Mouse (Mus musculus) forebrain, embryonic 15.5 days (tissue): ENCODE measurements around the gene Pla2g15. TPM values are rescaled to one million over a fixed set of nuclear protein-coding genes. Genes with fewer than 3 reads are reported as not detected.
A peak's percentile ranks its signal among the peaks of the same experiment; 100 is the strongest.

Experiments
- ATAC-seq: fragments of 200-750 bp; cut with Nextera tagmentation; replicated peaks from 2 replicates; pipeline ENCODE4 v1.8.0; 2017; ENCODE audit warnings: mild to moderate bottlenecking, moderate TSS enrichment, moderate library complexity
- H3K27ac ChIP-seq: fragments of 300-500 bp; sonication (generic); replicated peaks from 2 replicates; pipeline ENCODE4 v1.5.1; 2015; ENCODE audit warnings: mild to moderate bottlenecking, inconsistent platforms
- H3K27me3 ChIP-seq: fragments of 300-500 bp; sonication (generic); 2 replicates; pipeline ENCODE4 v1.6.1; 2015; ENCODE audit warnings: inconsistent platforms
- H3K36me3 ChIP-seq: fragments of 300-500 bp; sonication (generic); 2 replicates; pipeline ENCODE4 v1.6.1; 2015; ENCODE audit warnings: mild to moderate bottlenecking, inconsistent platforms
- H3K4me1 ChIP-seq: fragments of 300-500 bp; sonication (generic); 2 replicates; pipeline ENCODE4 v1.6.1; 2015; ENCODE audit warnings: inconsistent platforms
- H3K4me2 ChIP-seq: fragments of 300-500 bp; sonication (generic); replicated peaks from 2 replicates; pipeline ENCODE4 v1.6.1; 2015; ENCODE audit warnings: mild to moderate bottlenecking, inconsistent platforms
- H3K4me3 ChIP-seq: fragments of 300-500 bp; sonication (generic); 2 replicates; pipeline ENCODE4 v1.5.1; 2015; ENCODE audit warnings: mild to moderate bottlenecking, inconsistent platforms
- H3K9ac ChIP-seq: fragments of 300-500 bp; sonication (generic); replicated peaks from 2 replicates; pipeline ENCODE4 v1.6.1; 2015; ENCODE audit warnings: mild to moderate bottlenecking, inconsistent platforms
- H3K9me3 ChIP-seq: fragments of 300-500 bp; sonication (generic); 2 replicates; pipeline ENCODE4 v1.6.1; 2016; ENCODE audit warnings: inconsistent platforms
- WGBS: fragments of 180-500 bp; shearing (Covaris S2); methylation state at CpG from one replicate; pipeline ENCODE4 v1.1.7; 2015; ENCODE audit warnings: mixed read lengths; 5-methylcytosine and 5-hydroxymethylcytosine counted together
- polyA plus RNA-seq: library from polyadenylated mRNA; unstranded; fragments of >200 nt; fragmentation: Nextera tagmentation; extraction: Ambion mirVana; gene quantifications from 2 replicates; pipeline ENCODE4 v1.2.1, GENCODE M21; 2015

The Pla2g15 gene
- polyA plus RNA-seq, 1 experiment from 2014 or later, result 20.1 TPM

DNA sequence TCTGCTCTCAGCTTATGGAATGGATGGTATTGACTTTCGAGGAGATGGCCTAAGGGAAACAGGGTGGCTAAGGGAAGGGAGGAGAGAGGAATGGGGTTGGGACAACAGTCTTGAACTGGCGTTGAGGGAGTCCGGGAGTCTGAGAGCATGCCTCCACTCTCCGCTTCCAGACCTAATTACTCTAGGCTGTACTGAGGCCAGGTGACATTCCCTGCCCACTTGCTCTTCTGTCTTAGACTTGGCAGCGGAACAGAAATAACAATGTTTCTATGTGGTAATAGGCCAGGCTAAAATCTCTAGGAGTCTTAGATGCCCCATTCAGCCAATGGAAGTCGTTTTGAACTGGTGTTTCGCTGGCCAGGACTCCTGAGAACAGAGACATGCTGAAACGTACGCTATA, 842 bp downstream of the Pla2g15 start:
- peak overlapping the region; percentile 90 for H3K4me3 ChIP-seq
- H3K27me3 ChIP-seq, result no peaks in the 10 kb centered on the region
- H3K9ac ChIP-seq, result peak overlapping the region; percentile 89; the same call in 1 of the 2 replicates
- peaks cover 12% of the 10 kb centered on the region; the same call in 1 of the 2 replicates for H3K36me3 ChIP-seq
- H3K9me3 ChIP-seq, result no peaks in the 10 kb centered on the region
- no peak for ATAC-seq
- no peak overlapping the region for H3K27ac ChIP-seq
- H3K4me1 ChIP-seq, result peaks cover 19% of the 10 kb centered on the region
- H3K4me2 ChIP-seq, result peak overlapping the region; percentile 83
- 73% methylated on average over 9 of the region's 9 CpGs for WGBS

DNA sequence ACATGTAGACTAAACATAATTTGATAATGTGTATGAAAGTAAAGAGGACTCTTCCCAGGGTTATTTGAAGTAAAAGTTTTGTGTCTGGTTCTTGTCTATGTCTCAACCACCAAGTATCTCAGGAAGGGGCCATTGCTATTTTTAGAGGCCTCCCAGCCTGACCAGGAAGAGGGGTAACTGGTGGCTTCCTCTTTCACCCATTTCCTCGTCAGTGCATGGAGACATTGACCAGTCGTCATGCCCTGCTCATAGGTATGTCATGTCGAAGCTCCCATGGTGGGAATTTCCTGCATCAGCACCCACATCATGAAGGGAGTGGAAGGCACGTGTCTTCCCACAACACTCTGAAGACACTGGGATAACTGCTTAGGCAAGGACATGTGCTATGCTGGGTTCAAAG, 2.7 kb downstream of the Pla2g15 start:
- Histone ChIP-seq H3K4me2 (no peak overlapping the region), H3K9me3 (no peaks in the 10 kb centered on the region), H3K4me1 (peaks cover 19% of the 10 kb centered on the region), H3K4me3 (no peak overlapping the region), H3K36me3 (peaks cover 22% of the 10 kb centered on the region; the same call in 1 of the 2 replicates), H3K27ac (no peak overlapping the region), H3K27me3 (no peaks in the 10 kb centered on the region), H3K9ac (no peak overlapping the region)
- 91% methylated on average over 4 of the region's 4 CpGs for WGBS
- no peak for ATAC-seq

DNA sequence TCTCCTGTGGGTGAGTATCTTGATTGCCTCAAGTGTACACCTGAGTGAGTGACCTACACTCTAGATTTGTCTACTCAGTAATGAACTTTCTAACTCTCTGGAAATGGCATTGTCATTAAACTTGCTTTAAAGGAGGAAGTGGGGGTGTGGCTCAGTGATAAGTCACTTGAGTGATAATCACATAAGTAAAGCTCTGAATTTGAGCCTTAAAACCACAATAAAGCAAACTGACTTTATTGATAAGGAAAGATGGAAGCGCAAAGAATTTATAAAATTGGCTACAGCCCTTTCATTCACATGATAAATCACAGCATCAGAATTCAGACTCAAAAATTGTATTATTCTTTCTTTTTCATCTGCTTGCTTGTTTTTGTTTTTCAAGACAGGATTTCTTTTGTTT, 7.2 kb downstream of the Pla2g15 start:
- H3K27me3 ChIP-seq, result no peaks in the 10 kb centered on the region
- H3K4me2 ChIP-seq, result no peak overlapping the region
- 100% methylated on average over 1 of the region's 1 CpGs for WGBS
- H3K27ac ChIP-seq, result no peak overlapping the region
- H3K4me3 ChIP-seq, result no peak overlapping the region
- H3K36me3 ChIP-seq, result peaks cover 44% of the 10 kb centered on the region
- no peaks in the 10 kb centered on the region for H3K4me1 ChIP-seq
- H3K9me3 ChIP-seq, result no peaks in the 10 kb centered on the region
- no peak for ATAC-seq
- no peak overlapping the region for H3K9ac ChIP-seq

DNA sequence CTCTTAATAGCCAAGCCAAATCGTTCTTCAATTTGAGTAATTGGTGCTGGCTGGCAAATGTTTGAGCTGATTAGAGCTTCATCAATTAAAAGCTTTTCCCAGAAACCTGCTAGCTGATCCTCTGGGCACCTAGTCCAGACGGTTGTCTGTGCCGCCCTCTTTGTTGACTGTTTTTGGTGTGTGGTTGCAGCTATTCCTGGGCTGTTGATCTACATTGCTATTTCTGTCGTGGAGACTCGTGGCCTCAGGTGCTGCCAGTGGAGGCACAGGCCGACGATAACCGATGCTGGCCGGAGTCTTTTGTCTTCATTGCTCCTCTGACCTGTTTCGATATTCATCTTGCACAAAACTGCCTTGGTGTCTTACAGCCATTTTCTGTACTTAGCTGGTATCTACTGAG, 8.2 kb downstream of the Pla2g15 start:
- 89% methylated on average over 10 of the region's 10 CpGs for WGBS
- no peak overlapping the region for H3K4me2 ChIP-seq
- H3K27ac ChIP-seq, result no peak overlapping the region
- ATAC-seq, result no peak
- no peak overlapping the region for H3K9ac ChIP-seq
- peaks cover 54% of the 10 kb centered on the region for H3K36me3 ChIP-seq
- H3K4me1 ChIP-seq, result no peaks in the 10 kb centered on the region
- H3K27me3 ChIP-seq, result no peaks in the 10 kb centered on the region
- H3K4me3 ChIP-seq, result no peak overlapping the region
- H3K9me3 ChIP-seq, result no peaks in the 10 kb centered on the region

DNA sequence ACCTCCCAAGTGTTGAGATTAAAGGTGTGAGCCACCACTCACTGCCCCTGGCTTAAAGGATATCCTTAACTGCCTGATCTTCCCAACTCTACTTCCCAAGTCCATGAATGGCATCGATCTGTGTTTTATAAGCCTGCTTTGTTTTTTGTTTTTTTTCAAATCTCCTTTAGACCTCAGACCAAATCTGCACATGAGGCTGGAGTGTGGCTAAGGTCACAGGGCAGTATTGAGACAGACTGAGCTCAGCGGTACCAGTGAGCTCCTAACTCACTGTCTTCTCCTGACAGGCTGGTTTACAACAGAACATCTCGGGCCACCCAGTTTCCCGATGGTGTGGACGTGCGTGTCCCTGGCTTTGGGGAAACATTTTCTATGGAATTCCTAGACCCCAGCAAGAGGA, 9.7 kb downstream of the Pla2g15 start:
- H3K4me2 ChIP-seq, result no peak overlapping the region
- no peak for ATAC-seq
- no peak overlapping the region for H3K9ac ChIP-seq
- no peaks in the 10 kb centered on the region for H3K4me1 ChIP-seq
- no peak overlapping the region for H3K27ac ChIP-seq
- H3K4me3 ChIP-seq, result no peak overlapping the region
- WGBS, result 92% methylated on average over 6 of the region's 6 CpGs
- H3K36me3 ChIP-seq, result peaks cover 60% of the 10 kb centered on the region
- H3K27me3 ChIP-seq, result no peaks in the 10 kb centered on the region
- no peaks in the 10 kb centered on the region for H3K9me3 ChIP-seq

DNA sequence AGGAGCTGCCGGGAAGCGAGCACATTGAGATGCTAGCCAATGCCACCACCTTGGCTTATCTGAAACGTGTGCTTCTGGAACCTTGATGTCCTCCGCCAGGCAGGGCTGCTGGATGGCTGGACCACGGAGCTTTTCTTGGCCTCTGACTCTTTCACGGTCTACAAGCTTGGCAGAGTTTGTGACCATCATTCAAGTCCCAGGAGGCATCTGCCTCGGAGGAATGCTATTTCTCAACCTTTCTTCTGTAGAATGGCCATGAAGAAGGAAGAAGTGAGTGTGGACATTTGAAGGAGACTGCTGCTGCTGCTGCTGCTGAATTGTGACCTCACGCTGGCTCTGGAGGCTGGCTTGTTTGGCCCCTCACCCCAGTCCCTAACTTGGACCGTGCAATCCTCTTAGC, 13.1 kb downstream of the Pla2g15 start:
- H3K9ac ChIP-seq, result no peak overlapping the region
- no peak overlapping the region for H3K4me2 ChIP-seq
- ATAC-seq, result no peak
- no peak overlapping the region for H3K4me3 ChIP-seq
- no peak overlapping the region for H3K27ac ChIP-seq
- H3K4me1 ChIP-seq, result peaks cover 7% of the 10 kb centered on the region
- 90% methylated on average over 9 of the region's 9 CpGs for WGBS
- H3K36me3 ChIP-seq, result peaks cover 43% of the 10 kb centered on the region
- H3K9me3 ChIP-seq, result no peaks in the 10 kb centered on the region
- H3K27me3 ChIP-seq, result no peaks in the 10 kb centered on the region

DNA sequence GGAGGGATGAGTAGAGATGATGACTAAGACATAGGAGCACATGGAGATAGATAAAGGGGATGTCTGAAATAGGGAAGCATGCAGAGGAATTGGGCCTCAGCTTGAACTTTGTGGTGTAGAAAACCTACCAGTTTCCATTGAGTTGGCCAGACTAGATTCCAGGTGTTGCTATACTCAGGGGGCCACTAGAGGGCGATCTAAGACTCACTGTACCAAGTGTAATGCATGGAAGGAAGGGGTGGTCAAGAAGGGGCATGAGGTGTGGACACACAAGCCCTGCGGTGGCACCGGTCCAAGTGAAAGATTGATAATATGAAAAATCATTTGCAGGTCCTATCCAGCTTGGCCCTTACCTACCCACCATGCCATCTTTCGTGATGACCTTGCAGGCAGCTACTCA, 15.3 kb downstream of the Pla2g15 start:
- H3K27ac ChIP-seq, result no peak overlapping the region
- 50% methylated on average over 4 of the region's 4 CpGs for WGBS
- no peak overlapping the region for H3K4me3 ChIP-seq
- no peaks in the 10 kb centered on the region for H3K9me3 ChIP-seq
- H3K4me1 ChIP-seq, result peaks cover 17% of the 10 kb centered on the region
- H3K9ac ChIP-seq, result no peak overlapping the region
- no peaks in the 10 kb centered on the region for H3K27me3 ChIP-seq
- no peak for ATAC-seq
- no peak overlapping the region for H3K4me2 ChIP-seq
- peaks cover 37% of the 10 kb centered on the region for H3K36me3 ChIP-seq

DNA sequence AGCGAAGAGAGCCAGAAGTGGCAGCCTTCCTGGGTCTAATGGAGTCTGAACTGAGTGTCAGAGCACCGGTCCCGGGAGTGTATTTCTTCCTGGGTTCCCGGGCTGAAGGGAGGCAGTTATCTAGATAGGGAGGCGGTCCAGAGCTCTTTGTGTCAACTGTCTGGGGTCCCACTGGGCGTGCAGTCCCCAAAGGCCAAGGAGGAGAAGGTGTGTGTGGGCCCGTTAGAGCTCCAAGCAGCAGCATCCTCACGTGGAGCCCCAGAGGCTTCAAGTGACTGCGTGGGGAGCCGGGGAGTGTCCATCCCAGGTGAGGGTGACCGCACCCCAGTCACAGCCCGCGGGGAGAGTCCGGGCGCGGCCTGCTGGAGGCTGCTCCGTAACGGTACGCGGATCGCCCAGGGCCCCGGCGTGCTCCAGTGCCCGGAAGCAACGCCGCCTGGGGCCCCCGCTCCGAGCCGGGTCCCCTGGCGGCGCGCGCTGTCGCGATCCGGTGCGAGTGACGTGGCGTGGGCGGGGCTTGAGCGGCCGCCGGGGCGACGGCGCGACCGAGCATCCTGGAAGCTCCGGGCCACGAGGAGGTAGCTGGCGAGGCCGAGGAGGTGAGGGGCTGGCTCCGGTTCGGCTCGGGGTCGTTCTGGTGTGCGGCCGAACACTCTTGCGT, 18.3 kb downstream of the Pla2g15 start, which contains the start of gene Slc7a6:
Slc7a6 (plus strand) TSS at position 502 of the 661 bp plus-strand sequence.
- Histone ChIP-seq H3K27ac (peak within 1 kb of the TSS; percentile 95), H3K4me2 (peak within 1 kb of the TSS; percentile 95), H3K27me3 (no peaks in the 10 kb centered on the region), H3K9ac (peak within 1 kb of the TSS; percentile 94), H3K36me3 (peaks cover 13% of the 10 kb centered on the region), H3K4me1 (peaks cover 18% of the 10 kb centered on the region), H3K9me3 (no peaks in the 10 kb centered on the region), H3K4me3 (peak within 1 kb of the TSS; percentile 97)
- WGBS, result 0% methylated on average over 59 of the region's 59 CpGs
- ATAC-seq, result peak; percentile 91

DNA sequence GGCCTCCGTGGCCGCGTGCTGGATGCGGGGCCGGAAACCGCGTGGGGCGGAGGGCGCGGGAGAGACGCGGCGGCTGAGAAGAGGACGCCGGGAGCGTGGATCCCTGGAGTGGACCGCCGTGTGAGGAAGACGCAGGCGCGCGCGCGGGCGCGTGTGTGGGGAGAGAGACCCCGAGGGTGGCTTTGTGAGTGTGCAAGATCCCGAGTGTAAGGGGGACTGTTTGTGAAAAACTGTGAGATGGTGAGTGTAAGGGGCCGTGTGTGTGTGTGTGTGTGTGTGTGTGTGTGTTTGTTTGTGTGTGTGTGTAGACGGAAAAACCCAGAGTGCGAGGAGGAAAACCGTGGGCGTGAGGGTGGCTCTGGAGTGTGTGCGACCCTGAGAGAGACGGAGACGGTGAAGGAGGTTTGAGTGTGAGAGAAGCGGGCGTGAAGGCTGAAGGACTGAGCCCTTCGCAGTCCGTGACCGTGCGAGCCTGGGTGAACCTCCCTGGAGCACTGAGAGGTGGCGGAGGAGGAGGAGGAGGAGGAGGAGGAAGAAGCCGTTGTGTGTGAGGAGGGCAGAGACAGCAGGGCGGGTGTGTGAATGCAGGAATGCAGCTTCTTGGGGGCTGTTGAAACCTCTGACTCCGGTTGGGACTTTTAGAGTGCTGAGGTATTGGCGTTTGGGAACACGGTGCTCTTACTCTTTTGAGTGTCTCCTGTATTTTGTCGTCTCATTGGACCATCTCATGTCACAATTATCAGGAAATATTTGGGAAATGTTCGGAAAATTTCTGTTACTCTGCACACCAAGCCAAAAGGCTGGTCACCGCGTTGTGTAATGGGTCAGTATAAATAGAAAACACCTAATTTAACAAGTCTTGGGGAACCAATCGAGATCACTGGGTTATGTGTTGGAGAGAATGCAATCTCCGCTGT, 19.1 kb downstream of the Pla2g15 start:
- peak overlapping the region; percentile 97 for H3K4me3 ChIP-seq
- WGBS, result 2% methylated on average over 54 of the region's 54 CpGs
- ATAC-seq, result peak; percentile 81

DNA sequence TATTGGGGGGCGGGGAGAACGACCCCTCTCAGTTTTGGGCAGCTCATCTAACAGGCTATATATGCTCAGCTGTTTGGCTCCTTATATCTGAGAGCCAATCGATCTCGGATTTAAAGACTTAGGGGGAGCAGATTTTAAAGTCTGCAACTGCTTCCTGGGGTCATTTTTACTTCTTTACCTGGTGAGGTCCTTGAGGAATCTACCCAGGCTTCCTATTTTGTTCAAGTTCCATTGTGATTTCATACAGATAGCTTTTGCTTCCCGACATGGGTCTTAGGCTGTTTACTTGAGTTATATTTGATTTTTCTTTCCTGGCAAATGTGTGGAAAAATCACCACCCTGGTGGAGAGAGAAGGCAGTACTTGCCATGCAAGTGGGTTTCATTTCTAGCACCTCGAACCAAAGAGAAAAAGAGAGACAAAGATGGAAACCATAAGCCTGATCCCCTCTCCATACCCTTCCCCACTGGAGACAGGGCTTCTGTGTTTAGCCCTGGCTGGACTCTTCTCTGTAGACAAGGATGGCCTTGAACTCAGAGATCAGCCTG, 19.8 kb downstream of the Pla2g15 start:
- H3K9me3 ChIP-seq, result no peaks in the 10 kb centered on the region

More for the DNA sequence above, 19.1 kb downstream of the Pla2g15 start:
- H3K4me1 ChIP-seq, result peaks cover 18% of the 10 kb centered on the region
- H3K9ac ChIP-seq, result peak overlapping the region; percentile 94
- peak overlapping the region; percentile 95 for H3K4me2 ChIP-seq
- H3K27ac ChIP-seq, result peak overlapping the region; percentile 95
- H3K36me3 ChIP-seq, result 0 out of 2 replicates have a peak, but pooled peaks cover 5% of the 10 kb centered on the region
- H3K9me3 ChIP-seq, result no peaks in the 10 kb centered on the region
- no peaks in the 10 kb centered on the region for H3K27me3 ChIP-seq

DNA sequence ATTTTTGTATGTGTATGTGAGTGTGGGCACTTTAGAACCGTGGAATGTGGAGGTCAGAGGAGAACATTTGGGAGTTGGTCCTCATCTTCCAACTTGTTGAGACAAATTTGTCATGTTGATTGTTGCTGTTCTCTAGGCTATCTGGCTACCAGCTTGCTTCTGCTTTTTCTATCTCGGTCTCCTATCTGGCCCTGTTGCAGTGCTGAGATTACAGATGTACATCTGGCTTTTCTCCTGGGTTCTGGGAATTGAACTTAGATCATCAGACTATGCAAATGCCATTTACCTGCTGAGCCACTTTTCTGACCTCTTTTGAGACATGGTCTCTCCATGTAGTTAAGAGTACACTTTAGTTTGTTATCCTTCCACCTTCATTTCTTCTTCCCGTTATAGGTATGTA, 23.4 kb downstream of the Pla2g15 start:
- no peak overlapping the region for H3K27ac ChIP-seq
- H3K9me3 ChIP-seq, result no peaks in the 10 kb centered on the region
- 92% methylated on average over 3 of the region's 3 CpGs for WGBS
- H3K36me3 ChIP-seq, result no peaks in the 10 kb centered on the region
- no peak overlapping the region for H3K4me3 ChIP-seq
- no peak overlapping the region for H3K9ac ChIP-seq
- no peaks in the 10 kb centered on the region for H3K27me3 ChIP-seq
- H3K4me2 ChIP-seq, result no peak overlapping the region
- ATAC-seq, result no peak
- H3K4me1 ChIP-seq, result peaks cover 21% of the 10 kb centered on the region

More for the DNA sequence above, 19.8 kb downstream of the Pla2g15 start:
- no peak for ATAC-seq
- Histone ChIP-seq H3K9ac (peak overlapping the region; percentile 94), H3K4me3 (peak overlapping the region; percentile 97), H3K36me3 (0 out of 2 replicates have a peak, but pooled peaks cover 2% of the 10 kb centered on the region), H3K4me2 (peak overlapping the region; percentile 95), H3K27ac (peak overlapping the region; percentile 95; the same call in 1 of the 2 replicates), H3K27me3 (no peaks in the 10 kb centered on the region), H3K4me1 (peaks cover 18% of the 10 kb centered on the region)
- WGBS, result 31% methylated on average over 6 of the region's 6 CpGs

DNA sequence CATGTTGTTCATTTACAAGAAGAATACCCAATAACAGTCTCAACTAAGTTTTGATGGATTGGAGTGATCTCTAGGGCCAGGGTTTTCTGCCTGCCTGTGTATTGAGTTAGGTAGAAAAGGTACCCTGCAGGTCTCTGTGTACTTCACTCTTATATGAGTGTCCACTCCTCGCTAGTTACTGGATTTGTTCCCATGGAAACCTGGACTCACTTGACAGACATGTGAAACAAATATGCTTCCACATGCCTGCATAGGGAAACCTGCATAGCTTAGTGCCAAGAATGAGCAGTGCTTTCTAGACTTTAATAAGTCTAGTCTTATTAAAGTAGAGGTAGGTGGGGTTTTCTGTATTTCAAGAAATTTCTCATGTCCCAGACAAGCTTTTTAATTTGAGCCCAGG, 26.7 kb downstream of the Pla2g15 start:
- Histone ChIP-seq H3K27ac (no peak overlapping the region), H3K4me2 (no peak overlapping the region), H3K27me3 (no peaks in the 10 kb centered on the region), H3K9ac (no peak overlapping the region), H3K9me3 (no peaks in the 10 kb centered on the region), H3K36me3 (no peaks in the 10 kb centered on the region; the same call in 1 of the 2 replicates), H3K4me3 (no peak overlapping the region), H3K4me1 (peaks cover 11% of the 10 kb centered on the region)
- ATAC-seq, result no peak
- WGBS, result 5% methylated on average over 1 of the region's 1 CpGs
